Mouse (Mus musculus): ENCODE measurements around the gene Eif1. TPM values are rescaled to one million over a fixed set of nuclear protein-coding genes. Genes with fewer than 3 reads are reported as not detected.
"Not testable (repeated sequence)": the region's sequence is repeated elsewhere in the genome, so short reads cannot be mapped to it uniquely, and the experiment has no call there.

Eif1 gene
- total RNA-seq, 2 experiments from 2014 or later = 803 to 821 TPM

- intact Hi-C loops (cut with DNase I) = no loop called here
- DNase-seq (ENCODE audit: low spot score in 2 of 2) = no peak
Observed at GRCm38 (mm10) chr11:100307900-100308299, 11.8 kb upstream of the Eif1 start.

DNA sequence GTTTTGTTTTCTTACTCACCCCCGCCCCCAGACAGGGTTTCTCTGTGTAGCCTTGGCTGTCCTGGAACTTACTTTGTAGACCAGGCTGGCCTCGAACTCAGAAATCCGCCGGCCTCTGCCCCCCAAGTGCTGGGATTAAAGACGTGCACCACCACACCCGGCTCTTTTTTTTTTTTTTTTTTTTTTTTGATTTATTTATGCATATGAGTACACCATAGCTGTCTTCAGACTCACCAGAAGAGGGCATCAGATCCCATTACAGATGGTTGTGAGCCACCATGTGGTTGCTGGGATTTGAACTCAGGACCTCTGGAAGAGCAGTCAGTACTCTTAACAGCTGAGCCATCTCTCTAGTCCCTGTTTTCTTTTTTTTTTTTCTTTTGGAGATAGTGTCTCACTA, 11.0 kb upstream of the Eif1 start:
- DNase-seq (ENCODE audit: low spot score in 2 of 2); intact Hi-C loops (cut with DNase I): not testable (repeated sequence)

GRCm38 (mm10) chr11:100311656-100312055, 8.0 kb upstream of the Eif1 start:
- peak in 1 of 2 experiments; percentile 55 for DNase-seq (ENCODE audit: low spot score in 2 of 2)
- intact Hi-C loops (cut with DNase I) = no loop called here

DNA sequence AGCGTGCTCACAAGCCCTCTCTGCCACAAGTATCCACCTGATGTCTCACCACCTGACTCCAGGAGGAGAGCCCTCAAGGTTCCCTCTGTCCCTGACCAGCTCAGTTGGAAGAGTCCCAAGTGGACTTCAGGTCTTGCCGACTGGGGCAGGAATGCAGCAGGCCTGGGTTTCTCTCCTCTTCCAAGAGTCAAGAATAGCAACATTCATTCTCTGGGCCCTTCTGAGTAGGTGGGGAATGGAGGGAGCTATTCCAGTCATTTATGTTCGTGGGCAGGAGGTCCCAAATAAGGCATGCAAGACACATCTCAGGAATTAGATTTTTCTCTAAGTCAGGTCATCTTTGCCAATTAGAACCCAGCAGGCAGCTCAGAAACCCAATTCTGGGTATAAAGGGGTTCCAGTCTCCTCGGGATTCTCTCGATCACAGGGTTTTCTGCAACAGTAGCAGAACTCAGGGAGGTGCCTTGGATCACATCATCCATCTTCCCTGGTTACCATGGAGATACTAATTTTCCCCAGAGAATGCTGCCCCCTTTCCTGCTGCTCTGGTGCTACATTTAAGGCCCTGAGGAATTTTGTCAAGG, 7.5 kb upstream of the Eif1 start:
- intact Hi-C loops (cut with DNase I) = no loop called here
- peak; percentile 52 to 85 for DNase-seq (ENCODE audit: low spot score in 2 of 2)

DNA sequence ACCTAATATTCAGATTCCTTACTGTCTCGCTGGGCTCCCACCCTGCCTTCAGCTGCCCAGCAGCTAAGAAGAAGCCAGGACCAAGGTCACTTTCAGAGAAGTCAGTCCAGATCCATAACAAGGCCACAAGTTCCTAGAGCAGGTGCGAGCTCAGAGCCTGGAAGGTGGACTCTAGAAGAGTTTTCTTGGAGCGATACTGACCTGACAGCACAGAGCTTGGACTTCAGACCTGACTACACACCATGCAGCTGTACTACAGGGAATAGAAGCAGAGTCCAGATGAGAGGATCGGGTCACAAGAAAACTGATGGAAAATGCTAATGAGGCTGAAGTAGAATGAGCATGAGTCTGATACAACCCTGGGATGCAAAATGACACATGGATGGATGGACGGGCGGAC, 6.3 kb upstream of the Eif1 start:
- DNase-seq (ENCODE audit: low spot score in 2 of 2) = no peak
- intact Hi-C loops (cut with DNase I) = no loop called here

DNA sequence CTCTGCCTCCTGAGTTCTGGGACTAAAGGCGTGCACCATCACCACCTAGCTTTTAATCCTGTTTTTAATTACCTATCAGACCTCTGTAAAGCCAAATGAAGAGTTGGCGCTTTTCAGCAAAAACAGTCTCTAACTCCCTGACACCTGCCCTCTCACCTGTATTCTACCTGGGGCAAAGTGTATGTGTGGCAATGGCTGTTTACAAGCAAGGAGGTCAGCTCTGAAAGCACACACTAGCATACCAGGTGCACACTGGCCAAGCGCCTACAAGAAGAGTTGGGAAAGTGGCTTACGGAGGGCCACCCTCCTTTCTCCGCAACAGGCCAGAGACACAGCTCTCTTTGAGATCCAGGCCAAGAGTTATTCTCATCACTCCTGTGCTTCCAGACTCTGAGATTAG, 4.2 kb upstream of the Eif1 start:
- no peak for DNase-seq (ENCODE audit: low spot score in 2 of 2)
- intact Hi-C loops (cut with DNase I) = no loop called here

DNA sequence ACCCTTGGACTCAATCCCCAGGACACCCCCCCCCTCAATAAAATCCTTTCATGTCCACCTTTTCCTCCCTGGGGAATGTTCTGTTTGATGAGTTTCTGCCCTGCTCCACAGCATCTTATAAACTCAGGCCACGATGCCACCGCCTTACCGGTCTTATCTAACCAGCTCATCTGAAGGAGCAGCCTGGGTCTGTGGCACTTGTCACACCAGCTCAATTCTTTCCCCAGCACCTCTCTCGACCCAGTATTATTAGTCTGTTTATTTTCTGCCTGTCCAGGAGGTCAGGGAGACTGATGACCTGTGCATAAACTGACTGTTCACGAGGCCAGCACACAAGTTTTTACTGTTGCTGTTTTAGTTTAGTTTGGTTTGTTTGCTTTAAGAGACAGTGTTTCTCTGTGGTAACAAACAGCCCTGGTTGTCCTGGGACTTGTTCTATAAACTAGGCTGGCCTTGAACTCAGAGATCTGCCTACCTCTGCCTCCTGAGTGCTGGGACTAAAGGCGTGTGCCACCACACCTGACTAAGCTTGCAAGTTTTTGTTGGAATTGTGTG, 1.8 kb upstream of the Eif1 start:
- intact Hi-C loops (cut with DNase I) = no loop called here
- no peak for DNase-seq (ENCODE audit: low spot score in 2 of 2)

DNA sequence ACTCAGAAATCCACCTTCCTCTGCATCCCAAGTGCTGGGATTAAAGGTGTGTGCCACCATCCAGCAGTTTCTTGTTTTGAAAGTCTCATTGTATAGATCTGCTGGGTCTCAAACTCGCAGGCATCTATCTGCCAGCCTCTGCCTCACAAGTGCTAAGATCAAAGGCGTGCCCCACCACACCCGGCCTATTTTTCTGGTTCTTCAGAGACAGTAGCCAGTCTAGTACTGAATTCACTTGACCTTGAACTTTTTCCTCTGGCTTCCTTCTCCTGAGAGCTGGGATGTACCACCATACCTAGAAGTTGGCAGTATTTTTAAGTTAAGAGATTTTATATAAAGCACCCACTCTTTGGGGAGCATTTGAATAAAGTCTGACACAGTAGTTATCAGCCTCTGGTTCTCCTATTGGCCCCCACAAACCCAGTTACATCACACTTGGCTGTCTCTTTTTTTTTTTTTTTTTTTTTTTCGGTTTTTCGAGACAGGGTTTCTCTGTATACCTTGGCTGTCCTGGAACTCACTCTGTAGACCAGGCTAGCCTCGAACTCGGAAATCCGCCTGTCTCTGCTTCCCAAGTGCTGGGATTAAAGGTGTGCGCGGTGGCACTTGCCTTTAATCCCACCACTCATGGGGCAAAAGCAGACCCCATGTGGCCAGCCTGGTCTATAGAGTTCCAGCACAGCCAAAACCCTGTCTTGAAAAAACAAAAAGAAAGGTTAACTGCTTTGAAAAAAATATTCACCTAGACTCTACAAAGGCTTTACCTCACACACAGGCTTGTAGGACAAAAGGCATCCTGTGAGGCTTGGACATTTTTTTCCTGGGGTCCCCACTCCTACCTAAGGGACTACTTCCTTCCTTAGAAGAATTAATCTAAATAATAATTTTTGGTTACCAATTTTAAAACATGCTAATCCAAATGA, 895 bp upstream of the Eif1 start:
- intact Hi-C loops (cut with DNase I) = no loop called here
- DNase-seq (ENCODE audit: low spot score in 2 of 2) = no peak

DNA sequence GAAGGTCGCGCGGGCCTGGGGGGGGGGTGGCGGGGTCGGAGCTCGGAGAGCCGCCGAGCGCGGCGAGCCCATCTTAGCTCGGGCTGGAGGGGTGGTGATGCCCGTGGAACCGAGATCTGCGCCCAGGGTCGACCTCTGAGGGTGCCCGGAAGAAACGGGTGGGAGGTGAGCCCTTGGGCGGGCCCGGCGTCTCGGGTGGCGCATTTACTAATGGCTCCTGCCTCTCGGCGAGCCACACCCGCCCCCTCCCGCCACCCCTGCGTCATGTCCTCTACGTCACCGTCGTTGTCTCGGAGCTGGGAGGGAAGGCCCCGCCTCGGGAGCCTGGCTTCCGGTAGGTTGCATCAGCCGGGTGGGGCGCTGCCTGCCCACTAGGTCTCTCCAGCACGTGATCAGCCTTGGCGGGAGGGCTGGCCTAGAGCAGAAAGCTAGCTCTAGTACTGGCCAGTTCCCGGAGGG, 516 bp downstream of the Eif1 start:
- intact Hi-C loops (cut with DNase I) = no loop called here
- DNase-seq (ENCODE audit: low spot score in 2 of 2) = peak; percentile 93 to 97

DNA sequence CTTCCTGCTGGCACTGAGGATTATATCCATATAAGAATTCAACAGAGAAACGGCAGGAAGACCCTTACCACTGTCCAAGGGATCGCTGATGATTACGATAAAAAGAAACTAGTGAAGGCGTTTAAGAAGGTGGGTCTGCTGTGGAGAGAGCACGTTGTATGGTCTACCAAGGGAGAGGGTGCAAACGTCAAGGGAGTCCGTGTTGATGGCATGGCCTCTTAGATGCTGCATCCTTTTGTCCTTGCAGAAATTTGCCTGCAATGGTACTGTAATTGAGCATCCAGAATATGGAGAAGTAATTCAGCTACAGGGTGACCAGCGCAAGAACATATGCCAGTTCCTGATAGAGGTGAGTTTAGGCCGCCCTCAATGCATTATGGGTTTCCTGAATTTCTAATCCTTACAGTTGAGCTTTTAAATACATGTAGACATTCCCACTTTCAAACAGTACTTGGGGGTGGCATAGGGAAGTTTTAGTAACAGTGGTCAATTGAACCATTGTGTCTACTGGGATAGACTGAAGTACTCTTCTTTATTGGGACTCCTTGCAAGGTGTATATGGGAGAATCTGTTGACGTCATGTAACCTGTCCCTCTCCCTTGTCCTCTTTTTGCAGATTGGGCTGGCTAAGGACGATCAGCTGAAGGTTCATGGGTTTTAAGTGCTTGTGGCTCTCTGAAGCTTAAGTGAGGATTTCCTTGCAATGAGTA, 1.2 kb downstream of the Eif1 start:
- intact Hi-C loops (cut with DNase I); DNase-seq (ENCODE audit: low spot score in 2 of 2): not testable (repeated sequence)

DNA sequence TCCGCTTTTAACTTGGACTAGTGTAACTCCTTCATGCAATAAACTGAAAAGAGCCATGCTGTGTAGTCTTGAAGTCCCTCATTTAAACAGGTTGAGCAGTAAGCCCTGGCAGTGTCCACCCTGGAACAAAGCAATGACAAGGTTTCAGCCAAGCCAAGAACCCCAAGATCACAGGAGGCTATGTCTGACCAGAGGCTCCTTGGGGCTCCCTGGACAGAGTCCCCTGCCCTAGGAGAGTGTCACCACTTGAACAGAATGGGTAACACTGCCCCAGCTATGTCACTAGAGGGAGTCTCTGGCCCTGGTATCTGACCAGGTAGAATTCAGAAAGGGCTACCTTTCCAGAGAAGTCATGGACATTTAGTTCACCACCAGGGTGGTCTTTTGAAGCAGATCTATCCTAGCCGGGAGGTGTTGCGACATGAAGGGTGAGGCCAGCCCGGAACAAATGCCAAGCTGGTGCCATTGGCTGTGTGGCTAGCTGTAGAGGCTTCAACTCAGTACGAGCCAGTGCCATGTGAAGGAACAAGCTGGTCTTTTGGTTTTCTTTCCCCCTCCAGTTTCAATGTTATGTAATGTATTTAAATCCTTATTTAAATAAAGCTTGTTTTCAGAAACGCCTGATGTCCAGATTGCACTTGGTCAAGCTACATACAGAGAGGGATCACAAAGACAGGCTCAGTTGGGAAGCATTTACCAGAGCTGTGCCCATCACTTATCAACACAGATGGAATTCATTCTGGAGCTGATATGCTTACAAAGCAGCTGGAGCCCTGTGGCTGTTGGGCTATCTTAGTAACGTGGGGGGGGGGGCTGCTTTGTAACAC, 2.0 kb downstream of the Eif1 start:
- DNase-seq (ENCODE audit: low spot score in 2 of 2); intact Hi-C loops (cut with DNase I): not testable (repeated sequence)

DNA sequence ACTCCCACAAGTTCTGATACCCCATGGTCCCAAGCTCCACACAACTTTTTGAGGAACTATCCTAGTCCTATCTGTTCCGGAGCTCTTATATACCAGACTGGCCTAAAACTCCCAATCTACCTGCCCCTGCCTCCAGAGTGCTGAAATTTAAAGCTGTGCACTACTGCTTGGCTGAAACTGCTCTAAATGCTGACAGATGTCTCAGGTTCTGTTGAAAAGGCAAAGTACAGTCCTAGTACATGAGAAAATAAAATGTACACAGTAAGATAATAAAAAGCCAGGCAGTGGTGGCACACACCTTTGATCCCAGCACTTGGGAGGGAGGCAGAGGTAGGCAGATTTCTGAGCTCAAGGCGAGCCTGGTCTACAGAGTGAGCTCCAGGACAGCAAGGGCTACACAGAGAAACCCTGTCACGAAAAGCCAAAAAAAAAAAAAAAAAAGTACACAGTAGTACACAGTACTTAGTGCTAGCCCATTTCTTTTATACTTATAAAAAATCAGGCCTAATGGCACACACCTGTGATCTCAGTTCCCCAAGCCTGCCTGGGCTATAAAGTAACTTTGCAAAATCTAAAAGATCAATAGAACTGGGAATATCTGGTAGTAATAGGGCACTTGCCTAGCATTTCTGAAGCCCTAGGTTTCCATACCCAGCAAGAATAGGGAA, 3.0 kb downstream of the Eif1 start:
- intact Hi-C loops (cut with DNase I) = no loop called here
- no peak for DNase-seq (ENCODE audit: low spot score in 2 of 2)

DNA sequence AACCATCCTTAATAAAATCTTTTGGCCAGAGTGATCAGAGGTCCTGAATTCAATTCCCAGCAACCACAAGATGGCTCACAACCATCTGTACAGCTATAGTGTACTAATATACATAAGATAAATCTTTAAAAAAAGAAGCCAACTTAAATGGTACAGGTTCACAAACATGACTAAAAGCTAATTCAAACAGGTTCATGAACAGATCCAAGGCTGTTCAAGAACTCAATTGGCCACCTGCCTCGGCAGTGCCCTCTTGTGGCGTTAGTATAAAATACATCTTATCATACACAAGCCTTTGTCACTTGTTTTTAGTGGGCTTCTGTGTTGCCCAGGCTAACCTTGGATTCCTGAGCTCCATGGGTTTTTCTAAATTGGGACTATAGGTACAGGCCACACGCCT, 3.9 kb downstream of the Eif1 start:
- peak; percentile 75 to 80 for DNase-seq (ENCODE audit: low spot score in 2 of 2)
- intact Hi-C loops (cut with DNase I) = no loop called here

DNA sequence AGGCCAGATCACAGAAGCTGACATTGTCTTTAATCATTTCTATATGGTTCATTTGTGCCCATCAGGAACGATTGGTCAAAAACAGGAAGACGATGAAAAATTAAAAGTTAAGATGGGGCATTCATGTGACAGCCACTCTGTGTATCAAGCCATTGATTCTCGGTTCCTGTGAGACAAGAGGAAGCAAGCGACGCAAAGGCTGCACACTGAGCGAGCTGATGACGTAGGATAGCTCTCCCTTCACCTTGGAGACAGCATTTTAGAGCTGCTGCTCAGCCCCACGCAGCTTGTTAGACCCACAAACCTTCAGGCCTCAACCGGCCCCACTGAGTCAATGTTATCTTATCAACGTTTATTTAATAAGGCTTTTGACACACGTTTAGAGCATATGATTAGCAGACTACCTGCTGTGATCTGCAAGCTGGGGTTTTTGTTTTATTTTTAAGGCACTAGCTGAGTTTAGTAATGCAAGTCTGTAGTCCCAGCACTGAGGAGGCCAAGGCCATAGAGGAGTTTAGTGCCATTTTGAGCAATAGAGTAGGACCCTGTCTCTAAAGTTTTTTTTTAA, 5.5 kb downstream of the Eif1 start:
- no peak for DNase-seq (ENCODE audit: low spot score in 2 of 2)
- intact Hi-C loops (cut with DNase I) = no loop called here

DNA sequence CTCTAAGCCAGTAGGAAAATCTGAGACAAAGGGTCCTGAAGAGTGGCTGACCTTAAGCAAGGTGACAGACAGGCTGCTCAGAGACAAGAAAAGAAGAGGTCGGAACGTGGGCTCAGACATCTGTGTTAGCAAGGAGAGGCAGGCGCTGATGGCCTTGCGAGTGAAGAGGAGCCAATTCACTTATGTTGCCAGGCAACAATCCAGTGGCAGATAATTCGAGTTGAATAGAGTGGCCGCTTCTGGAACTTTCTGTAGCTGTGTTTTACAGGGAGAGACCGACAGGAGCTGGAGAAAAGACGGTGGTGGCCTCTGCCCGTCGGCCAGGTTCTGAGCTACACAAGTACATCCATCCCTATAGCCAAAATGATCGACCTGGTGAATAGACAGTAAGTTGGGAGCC, 7.6 kb downstream of the Eif1 start:
- intact Hi-C loops (cut with DNase I) = no loop called here
- DNase-seq (ENCODE audit: low spot score in 2 of 2) = no peak

DNA sequence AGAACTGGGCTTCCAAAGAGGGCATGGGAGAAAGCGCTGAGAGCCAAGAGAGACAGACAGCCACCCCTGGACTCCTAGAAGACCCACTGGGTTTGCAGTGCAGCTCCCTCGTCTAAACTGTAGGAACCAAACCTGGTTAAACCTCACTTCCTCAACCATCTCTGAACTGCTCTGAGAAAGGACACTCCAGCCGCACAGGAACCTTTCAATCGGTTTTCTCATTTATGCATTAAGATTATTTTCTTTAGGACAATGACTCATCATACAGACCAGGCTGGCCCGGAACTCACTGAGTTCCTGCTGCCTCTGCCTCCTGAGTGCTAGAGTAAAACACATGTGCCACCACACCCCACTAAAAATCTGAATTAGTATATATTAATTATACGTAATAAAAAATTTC, 8.1 kb downstream of the Eif1 start:
- intact Hi-C loops (cut with DNase I) = no loop called here

DNA sequence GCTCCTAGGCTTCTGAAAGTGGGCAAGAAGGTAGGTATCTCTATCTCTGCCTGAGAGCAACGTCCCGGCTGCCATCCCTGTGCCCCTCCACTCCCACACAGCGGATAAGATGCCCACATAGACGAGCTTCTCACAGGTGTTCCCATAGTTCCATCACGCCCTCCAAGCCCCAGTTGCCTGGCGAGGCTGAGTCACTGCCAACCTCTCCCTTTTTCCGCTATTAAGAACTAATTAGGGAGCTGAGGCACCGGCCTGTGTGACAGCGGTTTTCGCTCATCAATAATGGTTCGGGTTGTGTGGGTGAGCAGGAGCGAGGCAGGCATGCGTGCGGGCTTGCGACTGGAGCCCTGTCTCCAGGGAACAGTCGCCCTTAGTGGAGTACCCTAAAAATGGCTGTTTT, 10.6 kb downstream of the Eif1 start:
- DNase-seq (ENCODE audit: low spot score in 2 of 2) = no peak
- intact Hi-C loops (cut with DNase I) = no loop called here

More for the DNA sequence above, 8.1 kb downstream of the Eif1 start:
- DNase-seq (ENCODE audit: low spot score in 2 of 2) = no peak

GRCm38 (mm10) chr11:100330816-100331375, 11.2 kb downstream of the Eif1 start:
- intact Hi-C loops (cut with DNase I); DNase-seq (ENCODE audit: low spot score in 2 of 2): not testable (repeated sequence)

All from left cerebral cortex, postnatal 14 days (tissue).